Mouse (Mus musculus) neural tube, embryonic 10.5 days (tissue): ENCODE results near the gene Myo1d.

Source experiments
- DNase-seq: peaks from one replicate; pipeline ENCODE4 v3.0.0-alpha.2; 2017; ENCODE audit warnings: low spot score; ENCODE audit errors: extremely low spot score

Gene Myo1d

GRCm38 (mm10) chr11:80734771-80735170 lies 45.1 kb downstream of the Myo1d start:
- DNase-seq, result no peak

DNA sequence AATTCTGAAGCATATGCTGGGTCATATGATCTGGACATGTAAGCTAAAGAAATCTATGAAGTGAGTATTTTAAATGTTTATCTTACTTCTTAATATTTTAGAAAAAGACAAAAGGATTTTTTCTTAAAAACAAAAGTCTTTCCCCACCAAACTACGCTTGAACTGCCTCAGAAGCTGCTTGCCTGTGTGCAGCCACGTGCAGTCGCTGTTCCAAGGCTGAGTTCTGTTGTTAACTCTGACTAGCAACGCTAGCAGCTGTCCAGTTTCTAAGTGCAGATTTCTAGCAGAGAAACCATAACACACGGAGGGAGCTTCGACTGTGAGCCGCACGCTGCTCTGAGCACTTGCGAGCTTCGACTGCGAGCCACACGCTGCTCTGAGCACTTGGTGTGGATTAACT lies 55.1 kb downstream of the Myo1d start:
- DNase-seq, result no peak

- no peak for DNase-seq
Measured at GRCm38 (mm10) chr11:80723406-80724047, 56.3 kb downstream of the Myo1d start.

- DNase-seq, result no peak
Measured at GRCm38 (mm10) chr11:80719014-80719413, 60.8 kb downstream of the Myo1d start.

DNA sequence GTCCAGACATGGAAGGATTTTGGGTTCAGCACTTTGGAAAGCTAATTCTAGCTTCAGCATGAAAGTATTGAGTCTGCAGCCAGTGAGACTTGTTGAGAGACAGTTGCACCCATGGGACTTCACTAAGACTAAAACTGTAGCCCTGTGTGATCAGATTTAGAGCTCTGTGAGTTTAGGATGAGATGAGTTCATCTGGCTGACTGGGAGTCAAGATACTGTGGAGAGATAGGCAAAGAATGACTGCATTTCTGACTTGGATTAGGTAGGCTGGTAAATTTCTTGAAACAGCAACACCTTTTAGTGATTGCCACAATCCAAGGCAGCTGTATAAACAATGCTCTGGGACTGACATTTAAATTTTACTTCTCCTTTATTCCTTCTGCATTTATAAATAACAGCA lies 61.8 kb downstream of the Myo1d start:
- no peak for DNase-seq

GRCm38 (mm10) chr11:80715115-80715514 lies 64.7 kb downstream of the Myo1d start:
- DNase-seq, result no peak

DNA sequence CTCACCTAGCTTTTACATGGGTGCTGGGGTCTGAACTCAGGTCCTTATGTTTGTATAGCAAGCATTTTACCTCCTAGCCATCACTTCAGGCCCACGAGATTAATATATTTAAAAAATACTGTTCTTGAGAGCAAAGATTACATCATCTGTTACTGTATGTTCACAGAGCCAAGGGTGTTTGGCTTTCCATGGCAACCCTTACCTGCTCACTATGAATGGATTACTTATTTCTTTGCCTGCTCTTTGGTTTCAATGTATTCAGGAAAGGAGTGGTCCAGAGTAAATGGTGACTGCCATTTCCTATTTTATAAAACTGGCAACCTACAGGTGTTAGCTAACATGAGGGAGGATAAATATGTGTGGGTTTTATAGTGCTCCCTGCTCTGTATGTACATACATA lies 66.1 kb downstream of the Myo1d start:
- DNase-seq, result no peak

- DNase-seq, result no peak
Measured at GRCm38 (mm10) chr11:80712201-80712600, 67.6 kb downstream of the Myo1d start.

DNA sequence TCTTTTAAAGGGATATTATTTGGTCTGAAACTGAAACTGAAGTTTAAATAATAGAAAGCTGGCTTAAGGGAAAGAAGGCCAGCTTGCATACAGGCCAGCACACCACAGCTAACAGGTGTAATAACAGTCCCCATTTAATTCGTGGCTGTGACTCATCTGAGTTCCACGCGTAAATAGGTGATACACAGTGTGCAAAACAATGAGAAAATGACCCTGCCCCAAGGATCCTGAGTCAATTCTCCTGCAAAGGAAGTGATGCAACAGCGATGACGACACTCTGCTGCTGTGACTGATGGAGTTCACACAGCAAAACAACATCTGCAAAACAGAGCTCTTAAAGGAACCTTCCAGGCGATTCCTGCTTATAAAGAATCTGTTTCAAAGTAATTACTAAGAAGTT lies 68.5 kb downstream of the Myo1d start:
- DNase-seq, result no peak

DNA sequence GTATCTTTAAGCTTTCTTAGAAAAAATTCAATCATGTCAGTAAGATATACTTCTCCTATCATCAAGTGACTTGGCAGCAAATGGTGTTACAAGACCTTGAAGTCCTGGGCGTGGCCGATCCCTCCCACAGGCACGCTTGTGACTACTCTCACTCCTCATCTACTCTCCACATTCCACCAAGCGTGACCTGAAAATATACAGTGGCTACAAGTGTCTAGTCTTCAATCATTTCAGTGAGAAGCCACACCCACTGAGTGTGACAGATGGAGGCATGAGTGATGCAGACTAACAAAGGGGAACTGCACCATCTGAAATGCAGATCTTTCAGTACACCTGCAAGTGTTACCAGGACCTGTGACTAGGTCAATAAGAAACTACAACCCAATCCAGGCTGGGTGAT lies 79.2 kb downstream of the Myo1d start:
- DNase-seq, result no peak

- DNase-seq, result no peak
Measured at GRCm38 (mm10) chr11:80698721-80699120, 81.1 kb downstream of the Myo1d start.

- DNase-seq, result no peak
Measured at GRCm38 (mm10) chr11:80696350-80696749, 83.5 kb downstream of the Myo1d start.

DNA sequence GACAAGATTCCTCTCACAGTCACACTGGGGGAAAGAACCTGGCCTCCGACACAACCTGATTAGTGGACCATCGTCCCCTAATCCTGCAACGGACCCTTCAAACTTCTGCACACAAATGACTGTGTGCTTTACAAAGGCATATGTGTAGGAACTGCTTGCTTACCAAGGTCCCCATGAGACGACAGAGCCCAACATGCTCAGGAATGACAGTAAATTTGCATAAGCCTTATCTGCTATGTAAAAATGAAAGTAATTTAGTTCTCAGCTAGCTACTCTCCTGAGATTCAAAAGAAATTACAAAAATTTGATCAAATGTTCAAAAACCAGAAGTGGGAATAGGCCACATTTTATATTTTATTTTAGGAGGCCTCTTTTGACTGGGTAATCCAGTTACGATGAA lies 95.2 kb downstream of the Myo1d start:
- no peak for DNase-seq

DNA sequence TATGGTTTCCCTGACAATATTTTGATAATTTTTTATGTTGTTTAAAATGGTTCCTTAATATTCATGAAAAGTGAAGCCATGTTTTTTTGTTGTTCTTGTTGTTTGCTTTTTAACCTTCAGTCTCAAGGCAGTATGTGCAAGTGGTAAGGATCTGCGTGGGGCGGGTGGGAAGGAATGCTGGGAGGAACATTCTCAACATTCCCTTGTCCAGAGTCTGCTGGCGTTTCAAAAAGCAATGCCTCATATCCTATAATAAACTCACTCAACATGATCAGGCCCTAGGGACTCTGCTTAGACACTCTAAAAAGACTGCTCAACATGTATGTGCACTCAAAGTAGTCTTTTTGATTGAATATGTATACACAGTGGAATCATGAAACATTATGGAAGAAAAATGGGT lies 97.1 kb downstream of the Myo1d start:
- no peak for DNase-seq

- DNase-seq, result no peak
Measured at GRCm38 (mm10) chr11:80673013-80673412, 106.8 kb downstream of the Myo1d start.

DNA sequence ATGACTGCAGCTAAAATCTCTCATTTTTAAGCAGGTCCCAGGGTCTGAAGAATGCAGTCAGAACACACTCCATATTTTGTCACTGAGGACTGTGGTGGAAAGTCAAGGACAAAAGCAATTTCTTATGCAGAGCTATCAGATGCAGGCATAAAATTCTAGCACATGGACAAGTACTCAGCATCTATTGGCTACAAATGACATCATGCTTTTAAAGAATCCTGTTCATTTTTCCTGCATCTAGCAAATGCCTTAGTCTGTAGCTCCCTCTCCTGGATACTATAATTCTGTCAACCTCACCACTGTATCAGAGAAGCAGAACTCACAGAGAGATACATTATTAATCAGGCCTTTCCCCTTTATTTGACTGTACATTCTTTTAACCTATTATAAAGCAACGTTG lies 109.4 kb downstream of the Myo1d start:
- no peak for DNase-seq

GRCm38 (mm10) chr11:80669934-80670333 lies 109.9 kb downstream of the Myo1d start:
- DNase-seq, result no peak

DNA sequence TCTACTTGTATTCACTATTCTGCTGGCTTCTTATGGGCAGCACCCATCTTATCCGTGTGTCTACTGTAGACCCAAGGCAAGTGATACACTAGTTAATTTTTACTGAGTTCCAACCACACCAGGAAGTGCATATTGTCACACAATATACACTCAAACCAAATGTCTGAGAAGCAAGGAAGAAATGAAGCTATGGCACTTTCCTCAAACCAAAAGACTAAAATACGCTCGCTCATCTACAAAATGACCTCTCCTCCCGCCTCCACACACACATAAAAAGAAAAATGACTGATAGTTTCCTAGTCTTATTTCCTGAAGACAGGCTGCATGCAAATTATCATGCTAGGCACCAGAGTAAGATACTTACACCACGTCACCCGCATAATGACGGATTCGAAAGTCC lies 113.6 kb downstream of the Myo1d start:
- DNase-seq, result no peak

- no peak for DNase-seq
Measured at GRCm38 (mm10) chr11:80664261-80664660, 115.6 kb downstream of the Myo1d start.

- DNase-seq, result no peak
Measured at GRCm38 (mm10) chr11:80645111-80645510, 134.7 kb downstream of the Myo1d start.

DNA sequence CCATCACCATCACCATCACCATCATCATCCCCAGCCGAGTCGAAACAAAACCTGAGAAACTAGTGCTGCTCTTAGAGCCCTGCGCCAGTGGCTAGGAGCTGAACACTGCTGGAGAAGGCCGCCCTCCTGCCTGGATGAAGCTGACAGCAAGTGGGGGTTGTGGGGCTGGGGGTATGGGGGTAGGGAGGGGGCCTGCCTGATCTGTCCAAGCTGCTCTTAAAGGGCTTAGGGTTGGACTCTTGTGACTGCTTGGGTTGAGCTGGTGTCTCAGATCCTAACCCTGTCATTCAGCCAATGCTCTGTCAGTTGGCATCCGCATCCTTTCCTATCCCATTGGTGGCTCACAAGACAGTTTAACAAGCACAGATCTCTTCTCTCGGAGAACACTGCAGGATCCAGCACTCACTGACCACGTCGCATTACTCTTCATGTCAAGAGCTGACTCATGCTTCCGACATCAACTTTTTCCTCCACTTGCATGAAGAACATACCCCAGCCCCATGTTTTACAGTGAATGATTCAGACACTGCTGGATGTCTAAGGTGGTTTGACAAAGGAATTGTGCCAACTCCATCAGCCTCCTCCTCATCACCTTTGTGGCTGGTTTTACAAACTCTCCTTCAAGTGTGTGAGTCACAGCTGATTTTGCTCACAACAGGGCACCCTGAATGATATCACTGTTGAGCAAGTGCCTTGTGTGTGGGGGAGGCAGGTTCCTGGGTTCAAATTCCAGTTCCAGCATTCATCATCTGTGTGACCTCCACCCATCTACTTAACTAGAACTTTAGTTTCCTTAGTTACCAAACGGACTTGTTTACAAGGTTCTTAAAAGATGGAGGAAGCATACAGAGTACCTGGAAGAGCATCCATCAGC lies 150.6 kb downstream of the Myo1d start:
- no peak for DNase-seq

GRCm38 (mm10) chr11:80628581-80628980 lies 151.2 kb downstream of the Myo1d start:
- no peak for DNase-seq

- peak; percentile 24 for DNase-seq
Measured at GRCm38 (mm10) chr11:80623038-80623380, 156.8 kb downstream of the Myo1d start.
